Mouse (Mus musculus): Measurements from ENCODE around the gene Pdyn.

Gene Pdyn

GRCm38 (mm10) chr2:129699484-129700158 is at the start of gene Pdyn:
Pdyn (minus strand) TSS chr2:129699844.
- DNase-seq (ENCODE audit: low spot score), result peak; percentile 45

- no peak for DNase-seq (ENCODE audit: low spot score)
Measured at GRCm38 (mm10) chr2:129742016-129742415, 42.4 kb upstream of the Pdyn start.

GRCm38 (mm10) chr2:129740515-129740914 is 40.9 kb upstream of the Pdyn start:
- no peak for DNase-seq (ENCODE audit: low spot score)

GRCm38 (mm10) chr2:129734031-129734430 is 34.4 kb upstream of the Pdyn start:
- DNase-seq (ENCODE audit: low spot score), result no peak

- peak; percentile 2 for DNase-seq (ENCODE audit: low spot score)
Measured at GRCm38 (mm10) chr2:129729681-129730080, 30.0 kb upstream of the Pdyn start.

- peak; percentile 79 for DNase-seq (ENCODE audit: low spot score)
Measured at GRCm38 (mm10) chr2:129715671-129716070, 16.0 kb upstream of the Pdyn start.

- DNase-seq (ENCODE audit: low spot score), result no peak
Measured at GRCm38 (mm10) chr2:129713026-129713544, 13.4 kb upstream of the Pdyn start.

GRCm38 (mm10) chr2:129696059-129696458 is 3.6 kb downstream of the Pdyn start:
- DNase-seq (ENCODE audit: low spot score), result peak; percentile 79

GRCm38 (mm10) chr2:129694303-129694702 is 5.3 kb downstream of the Pdyn start:
- no peak for DNase-seq (ENCODE audit: low spot score)

- DNase-seq (ENCODE audit: low spot score), result no peak
Measured at GRCm38 (mm10) chr2:129692694-129693093, 7.0 kb downstream of the Pdyn start.

- DNase-seq (ENCODE audit: low spot score), result no peak
Measured at GRCm38 (mm10) chr2:129689694-129690093, 9.9 kb downstream of the Pdyn start.

- DNase-seq (ENCODE audit: low spot score), result no peak
Measured at GRCm38 (mm10) chr2:129688036-129688625, 11.5 kb downstream of the Pdyn start.

GRCm38 (mm10) chr2:129686908-129687307 is 12.7 kb downstream of the Pdyn start:
- no peak for DNase-seq (ENCODE audit: low spot score)

- no peak for DNase-seq (ENCODE audit: low spot score)
Measured at GRCm38 (mm10) chr2:129684014-129684413, 15.6 kb downstream of the Pdyn start.

GRCm38 (mm10) chr2:129680236-129680635 is 19.4 kb downstream of the Pdyn start:
- no peak for DNase-seq (ENCODE audit: low spot score)

GRCm38 (mm10) chr2:129679066-129679465 is 20.6 kb downstream of the Pdyn start:
- DNase-seq (ENCODE audit: low spot score), result no peak

GRCm38 (mm10) chr2:129677664-129678063 is 22.0 kb downstream of the Pdyn start:
- peak; percentile 50 for DNase-seq (ENCODE audit: low spot score)

GRCm38 (mm10) chr2:129674935-129675634 is 24.6 kb downstream of the Pdyn start:
- DNase-seq (ENCODE audit: low spot score), result peak; percentile 87

GRCm38 (mm10) chr2:129671911-129672310 is 27.7 kb downstream of the Pdyn start:
- no peak for DNase-seq (ENCODE audit: low spot score)

GRCm38 (mm10) chr2:129662484-129662883 is 37.2 kb downstream of the Pdyn start:
- DNase-seq (ENCODE audit: low spot score), result no peak

GRCm38 (mm10) chr2:129660020-129660419 is 39.6 kb downstream of the Pdyn start:
- DNase-seq (ENCODE audit: low spot score), result peak; percentile 11

GRCm38 (mm10) chr2:129658796-129659195 is 40.8 kb downstream of the Pdyn start:
- DNase-seq (ENCODE audit: low spot score), result no peak

GRCm38 (mm10) chr2:129655033-129655432 is 44.6 kb downstream of the Pdyn start:
- no peak for DNase-seq (ENCODE audit: low spot score)

Measured in embryo, embryonic 10.5 days (tissue).